33 mouse cellular contexts compared by ENCODE assay signal in genomic region chr17:12562215-12562614, GRCm38 (mm10). TPM values are rescaled to one million over a fixed set of nuclear protein-coding genes. Genes with fewer than 3 reads are reported as not detected.
DNase-seq lines count a peak whose midpoint lies in the region; ATAC-seq and TF ChIP-seq lines count a peak whose summit lies in the region.
"Had no signal": no experiment of that assay in that cellular context is flagged by ENCODE, and none has a peak within 500 bp of the region (broad histone marks: within the 10 kb centered on the region; RNA-seq: fewer than 3 reads in every experiment).

No protein-coding gene starts in this region.

- no peak overlapping the region for H3K4me2 ChIP-seq in liver, postnatal 0 days (ENCODE audit: low read depth, low read length)
- H3K4me2 ChIP-seq: forebrain, embryonic 13.5 days; heart, embryonic 12.5 days; hindbrain, embryonic 15.5 days; limb, embryonic 12.5 days; liver, embryonic 13.5 days; lung, embryonic 15.5 days; midbrain, embryonic 13.5 days had no signal

- no peak for TF ChIP-seq EP300 in liver, postnatal 0 days (IDR thresholded peaks at IDR 0.05; ENCODE audit: low read depth)

- H3K27me3 ChIP-seq in liver, postnatal 0 days (ENCODE audit: insufficient read depth, low read length) = no peaks in the 10 kb centered on the region
- H3K27me3 ChIP-seq: forebrain, embryonic 13.5 days; heart, embryonic 12.5 days; hindbrain, embryonic 15.5 days; limb, embryonic 12.5 days; liver, embryonic 13.5 days; lung, embryonic 15.5 days; midbrain, embryonic 13.5 days had no signal

- no peak overlapping the region for H3K4me3 ChIP-seq in gastrocnemius, adult 2 months
- no peak overlapping the region for H3K4me3 ChIP-seq in liver, postnatal 0 days (ENCODE audit: low read depth, low read length)
- H3K4me3 ChIP-seq: forebrain, embryonic 13.5 days; heart, embryonic 12.5 days; hindbrain, embryonic 10.5 days; hindbrain, embryonic 15.5 days; left cerebral cortex, adult 2 months; limb, embryonic 12.5 days; liver, embryonic 13.5 days; lung, embryonic 15.5 days; midbrain, embryonic 13.5 days had no signal

- peak; percentile 32; the same call in 1 of the 2 replicates for TF ChIP-seq CTCF in gastrocnemius, adult 2 months (IDR thresholded peaks at IDR 0.05)
- 0 out of 2 replicates have a peak, but pooled peaks have one; percentile 30 for TF ChIP-seq CTCF in liver, postnatal 0 days (IDR thresholded peaks at IDR 0.05; ENCODE audit: low read depth)

- no peaks in the 10 kb centered on the region for H3K9me3 ChIP-seq in liver, postnatal 0 days (ENCODE audit: low read length)
- H3K9me3 ChIP-seq: hindbrain, embryonic 15.5 days; lung, embryonic 15.5 days had no signal

- 66% methylated on average over 4 of the region's 4 CpGs for WGBS in liver, postnatal 0 days (ENCODE audit: insufficient replicate concordance)

- no peak overlapping the region for H3K27ac ChIP-seq in gastrocnemius, adult 2 months
- no peak overlapping the region for H3K27ac ChIP-seq in liver, postnatal 0 days (ENCODE audit: low read depth)
- H3K27ac ChIP-seq: forebrain, embryonic 13.5 days; hindbrain, embryonic 10.5 days; hindbrain, embryonic 15.5 days; left cerebral cortex, adult 2 months; limb, embryonic 12.5 days; liver, embryonic 13.5 days; lung, embryonic 15.5 days; midbrain, embryonic 13.5 days had no signal

- no peak overlapping the region for H3K9ac ChIP-seq in liver, postnatal 0 days (replicated peaks)
- H3K9ac ChIP-seq: forebrain, embryonic 13.5 days; heart, embryonic 12.5 days; hindbrain, embryonic 15.5 days; limb, embryonic 12.5 days; liver, embryonic 13.5 days; lung, embryonic 15.5 days; midbrain, embryonic 13.5 days had no signal

- no peaks in the 10 kb centered on the region for H3K36me3 ChIP-seq in liver, postnatal 0 days (replicated peaks; ENCODE audit: insufficient read depth, low read length)
- H3K36me3 ChIP-seq: heart, embryonic 12.5 days; hindbrain, embryonic 10.5 days; hindbrain, embryonic 15.5 days; limb, embryonic 12.5 days; liver, embryonic 13.5 days; lung, embryonic 15.5 days; midbrain, embryonic 13.5 days had no signal

- intact Hi-C loops in gastrocnemius, adult 2 months (cut with DNase I) = no loop called here

- no peak for DNase-seq in gastrocnemius, adult 2 months
- no peak for DNase-seq in gastrocnemius, adult 8-10 months (ENCODE audit: low spot score in 2 of 2)
- DNase-seq in kidney, adult 9 months = peak; percentile 63
- no peak for DNase-seq in kidney, adult 18-20 months
- no peak for DNase-seq in liver, postnatal 0 days
- no peak for DNase-seq in liver
- DNase-seq in adipocyte (ENCODE audit: low spot score) = peak; percentile 17
- DNase-seq in adrenal gland, postnatal 14 days = no peak
- DNase-seq: adrenal gland, postnatal 10 days; cerebellum, adult 11 months; cerebellum, adult 9-10 months; cerebellum, postnatal 36 days; gastrocnemius, postnatal 25 days; heart, adult 11 months; heart, postnatal 14 days; liver, embryonic 13.5 days; lung, postnatal 4 days had no signal

- no peak for ATAC-seq in liver, postnatal 0 days
- ATAC-seq: forebrain, embryonic 13.5 days; inflammation-experienced regulatory T-cells, adult 6 months; midbrain, embryonic 13.5 days had no signal

- H3K4me1 ChIP-seq in liver, postnatal 0 days (ENCODE audit: insufficient read depth) = no peaks in the 10 kb centered on the region
- H3K4me1 ChIP-seq: forebrain, embryonic 13.5 days; heart, embryonic 12.5 days; hindbrain, embryonic 10.5 days; hindbrain, embryonic 15.5 days; limb, embryonic 12.5 days; liver, embryonic 13.5 days; lung, embryonic 15.5 days; midbrain, embryonic 13.5 days had no signal

RNA-seq across cellular contexts. Expression of gene Slc22a2, which starts 21.7 kb away (rescaled TPM):
- total RNA-seq in gastrocnemius, adult 2 months (2021) = not detected
- total RNA-seq in gastrocnemius, adult 8-10 months (2022) = not detected
- polyA plus RNA-seq in liver, postnatal 0 days (2015; fragmentation: Nextera tagmentation; extraction: Ambion mirVana) = 0.06 and 0.08 TPM in 2 replicates
- total RNA-seq in adrenal gland, postnatal 14 days (2021) = 0.78 and 1.4 TPM in 2 replicates
- total RNA-seq: ES-E14; gastrocnemius, postnatal 25 days; heart, postnatal 14 days; megakaryocyte-erythroid progenitor cell, adult 5-6 weeks; monocyte, adult 5-6 weeks had no signal
- polyA plus RNA-seq: embryonic facial prominence, embryonic 11.5 days; heart, embryonic 12.5 days; hindbrain, embryonic 10.5 days; limb, embryonic 12.5 days; liver, embryonic 13.5 days; neural tube, embryonic 14.5 days; small intestine, adult 2 months; stomach, embryonic 14.5 days had no signal

RNA-seq across cellular contexts. Expression of gene Slc22a3, which starts 54.7 kb away (rescaled TPM):
- 1 to 10 TPM; 2.0 to 2.1 TPM for total RNA-seq in gastrocnemius, adult 2 months (2021)
- 1 to 10 TPM in 1 of 4 experiments, under 1 TPM in 3; 0.46 to 1.4 (median 0.88) TPM for total RNA-seq in gastrocnemius, adult 8-10 months (2022)
- polyA plus RNA-seq in liver, postnatal 0 days (2015; fragmentation: Nextera tagmentation; extraction: Ambion mirVana) = 0.65 TPM in 2 replicates
- total RNA-seq in adrenal gland, postnatal 14 days (2021) = 5.6 and 9.0 TPM in 2 replicates
- total RNA-seq: monocyte, adult 5-6 weeks had no signal

Comparison
In these comparisons a context has a peak if more than half of its experiments do, and no peak if none do; other contexts are left out.
1. DNase-seq: peak in kidney, adult 9 months (single experiment) and adipocyte (single experiment); none in gastrocnemius, adult 2 months (single experiment), gastrocnemius, adult 8-10 months (0 of 2), kidney, adult 18-20 months (single experiment), liver, postnatal 0 days (single experiment), liver (single experiment) and adrenal gland, postnatal 14 days (single experiment).